Mouse (Mus musculus) heart, postnatal 0 days (tissue): ENCODE measurements around the gene Tns3. TPM values are rescaled to one million over a fixed set of nuclear protein-coding genes. Genes with fewer than 3 reads are reported as not detected.

Source experiments
- ATAC-seq: fragments of 200-750 bp; cut with Nextera tagmentation; 2 replicates; pipeline ENCODE4 v1.8.0; 2017; ENCODE audit warnings: low read depth, moderate number of reproducible peaks, moderate library complexity; ENCODE audit not compliant: insufficient read depth
- DNase-seq: peaks from one replicate; pipeline ENCODE4 v3.0.0-alpha.2; 2016; ENCODE audit warnings: low spot score
- H3K27ac ChIP-seq: fragments of 300-500 bp; sonication (generic); 2 replicates; pipeline ENCODE4 v1.5.1; 2014; ENCODE audit warnings: low read depth, mild to moderate bottlenecking
- H3K27me3 ChIP-seq: fragments of 300-500 bp; sonication (generic); 2 replicates; pipeline ENCODE4 v1.6.1; 2014; ENCODE audit warnings: low read length, mixed read lengths; ENCODE audit not compliant: control insufficient read depth, insufficient read depth
- H3K36me3 ChIP-seq: fragments of 300-500 bp; sonication (generic); replicated peaks from 2 replicates; pipeline ENCODE4 v1.6.1; 2014; ENCODE audit warnings: low read length, mixed read lengths; ENCODE audit not compliant: control insufficient read depth, insufficient read depth
- H3K4me1 ChIP-seq: fragments of 300-500 bp; sonication (generic); 2 replicates; pipeline ENCODE4 v1.6.1; 2014; ENCODE audit warnings: antibody characterized with exemption; ENCODE audit not compliant: control insufficient read depth, insufficient read depth
- H3K4me2 ChIP-seq: fragments of 300-500 bp; sonication (generic); 2 replicates; pipeline ENCODE4 v1.6.1; 2014; ENCODE audit warnings: low read depth, mild to moderate bottlenecking, low read length, moderate library complexity
- H3K4me3 ChIP-seq: fragments of 300-500 bp; sonication (generic); 2 replicates; pipeline ENCODE4 v1.5.1; 2014; ENCODE audit warnings: low read depth, low read length
- H3K9ac ChIP-seq: fragments of 300-500 bp; sonication (generic); replicated peaks from 2 replicates; pipeline ENCODE4 v1.6.1; 2014; ENCODE audit warnings: low read depth, low read length, mixed read lengths
- H3K9me3 ChIP-seq: fragments of 300-500 bp; sonication (generic); replicated peaks from 2 replicates; pipeline ENCODE4 v1.6.1; 2016; ENCODE audit warnings: low read length; ENCODE audit not compliant: control insufficient read depth
- CTCF ChIP-seq: IDR thresholded peaks from 2 replicates; pipeline ENCODE4 v1.5.1; 2016; ENCODE audit warnings: antibody characterized with exemption, control low read depth, low read depth
- EP300 ChIP-seq: IDR thresholded peaks from 2 replicates; pipeline ENCODE4 v1.6.1; 2016; ENCODE audit warnings: antibody characterized with exemption, low read depth
- WGBS: fragments of 180-500 bp; shearing (Covaris S2); extraction: QIAGEN DNeasy Blood & Tissue Kit; methylation state at CpG from one replicate; pipeline ENCODE4 v1.1.7; 2014; 5-methylcytosine and 5-hydroxymethylcytosine counted together
- polyA plus RNA-seq: library from polyadenylated mRNA; unstranded; fragments of >200 nt; fragmentation: Nextera tagmentation; extraction: Ambion mirVana; gene quantifications from 2 replicates; pipeline ENCODE4 v1.2.1, GENCODE M21; 2015
- total RNA-seq: library from RNA; depleted of rRNA; stranded (reverse); fragments of >200 nt; gene quantifications from 2 replicates; pipeline ENCODE4 v1.2.3, GENCODE M21; 2014; ENCODE audit warnings: low replicate concordance

Gene Tns3
- total and polyA plus RNA-seq, 2 experiments from 2014 or later, result 7.6 to 31.7 TPM

- no peak overlapping the region for H3K27ac ChIP-seq
- no peak for DNase-seq
- peaks cover 17% of the 10 kb centered on the region for H3K4me1 ChIP-seq
- no peak for ATAC-seq
- H3K9me3 ChIP-seq, result no peaks in the 10 kb centered on the region
- H3K9ac ChIP-seq, result no peak overlapping the region
- no peak overlapping the region for H3K4me3 ChIP-seq
- 61% methylated on average over 10 of the region's 10 CpGs for WGBS
- H3K27me3 ChIP-seq, result no peaks in the 10 kb centered on the region
- TF ChIP-seq EP300 (no peak), CTCF (no peak)
- H3K4me2 ChIP-seq, result no peak overlapping the region
- no peaks in the 10 kb centered on the region for H3K36me3 ChIP-seq
These were observed 26.6 kb downstream of the Tns3 start for GRCm38 (mm10) chr11:8637469-8638447.

DNA sequence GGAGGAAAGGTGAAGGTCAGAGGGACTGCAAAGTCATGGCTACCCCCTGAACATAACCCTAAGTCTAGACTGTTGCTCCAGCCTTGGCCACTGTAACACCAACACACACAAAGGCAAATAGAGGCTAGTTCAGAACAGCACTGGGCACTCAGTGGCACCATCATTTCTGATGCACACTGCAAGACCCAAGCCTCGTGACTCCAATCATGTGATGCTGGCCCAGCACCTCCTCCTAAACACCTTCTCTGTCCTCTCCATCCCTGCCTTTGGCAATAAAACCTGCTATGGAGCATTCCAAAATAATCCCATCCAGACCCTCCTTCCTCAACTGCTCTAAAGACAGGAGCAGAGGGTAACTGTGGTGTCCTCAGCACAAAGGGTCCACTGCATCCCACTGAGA lies 27.7 kb downstream of the Tns3 start:
- Histone ChIP-seq H3K9me3 (no peaks in the 10 kb centered on the region), H3K27me3 (no peaks in the 10 kb centered on the region), H3K9ac (no peak overlapping the region), H3K4me3 (no peak overlapping the region), H3K4me2 (no peak overlapping the region), H3K4me1 (peaks cover 17% of the 10 kb centered on the region), H3K36me3 (no peaks in the 10 kb centered on the region), H3K27ac (no peak overlapping the region)
- TF ChIP-seq CTCF (no peak), EP300 (no peak)
- no peak for DNase-seq
- 69% methylated on average over 1 of the region's 1 CpGs for WGBS
- no peak for ATAC-seq

DNA sequence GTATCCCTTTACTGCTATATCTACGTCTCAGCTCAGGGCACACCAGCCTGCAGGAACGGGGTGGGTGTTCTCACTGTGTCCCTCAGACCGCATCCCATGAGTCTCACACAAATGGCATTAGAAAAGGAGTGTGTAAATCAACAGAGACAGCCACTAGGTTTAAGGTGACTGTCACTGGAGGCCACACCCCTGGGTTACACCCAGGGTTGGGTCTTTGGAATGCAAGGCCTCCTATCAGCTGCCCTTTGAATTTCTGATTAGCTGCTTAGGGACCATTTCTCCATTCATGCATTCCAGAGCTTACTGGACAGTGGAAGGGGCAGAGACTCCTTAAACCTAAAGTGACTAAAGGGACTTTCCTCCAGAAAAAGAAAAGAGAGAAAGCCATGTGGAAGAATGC lies 28.6 kb downstream of the Tns3 start:
- Histone ChIP-seq H3K9me3 (no peaks in the 10 kb centered on the region), H3K36me3 (no peaks in the 10 kb centered on the region), H3K4me1 (peaks cover 17% of the 10 kb centered on the region), H3K27ac (no peak overlapping the region), H3K4me2 (no peak overlapping the region), H3K9ac (no peak overlapping the region), H3K4me3 (no peak overlapping the region), H3K27me3 (no peaks in the 10 kb centered on the region)
- ATAC-seq (no peak), DNase-seq (no peak)
- WGBS, result 77% methylated on average over 3 of the region's 3 CpGs
- TF ChIP-seq CTCF (no peak), EP300 (no peak)

- DNase-seq, result no peak
These were observed 29.5 kb downstream of the Tns3 start for GRCm38 (mm10) chr11:8634728-8635410.

DNA sequence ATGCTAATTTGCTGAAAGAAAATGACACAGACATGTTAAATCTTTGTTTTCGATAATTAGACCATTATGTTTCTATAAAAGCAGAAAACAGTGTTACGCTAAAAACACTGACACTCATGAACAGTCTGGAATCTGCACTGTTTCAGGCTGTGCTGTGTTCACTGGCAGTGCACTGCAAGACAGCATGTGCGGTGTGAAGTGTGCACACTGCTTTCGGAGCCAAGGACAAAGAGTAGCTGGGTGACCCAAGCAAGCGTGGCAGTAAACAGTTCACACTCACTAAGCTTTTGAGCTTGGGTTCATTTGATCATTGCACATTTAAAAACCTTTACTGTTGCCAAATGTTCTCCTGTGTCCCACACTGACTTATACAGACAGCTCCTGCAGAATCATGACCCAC lies 32.2 kb downstream of the Tns3 start:
- Histone ChIP-seq H3K4me3 (no peak overlapping the region), H3K4me2 (no peak overlapping the region), H3K27me3 (no peaks in the 10 kb centered on the region), H3K36me3 (no peaks in the 10 kb centered on the region), H3K9ac (no peak overlapping the region), H3K27ac (no peak overlapping the region), H3K9me3 (no peaks in the 10 kb centered on the region), H3K4me1 (peaks cover 14% of the 10 kb centered on the region; the same call in 1 of the 2 replicates)
- WGBS, result 71% methylated on average over 5 of the region's 5 CpGs
- ATAC-seq, result no peak
- DNase-seq, result no peak
- TF ChIP-seq CTCF, result no peak
- TF ChIP-seq EP300, result no peak

More at GRCm38 (mm10) chr11:8634728-8635410, 29.5 kb downstream of the Tns3 start:
- H3K9me3 ChIP-seq, result no peaks in the 10 kb centered on the region
- no peak for ATAC-seq
- no peak overlapping the region for H3K27ac ChIP-seq
- TF ChIP-seq CTCF (no peak), EP300 (no peak)
- peaks cover 15% of the 10 kb centered on the region for H3K4me1 ChIP-seq
- no peaks in the 10 kb centered on the region for H3K27me3 ChIP-seq
- 68% methylated on average over 7 of the region's 7 CpGs for WGBS
- no peak overlapping the region for H3K9ac ChIP-seq
- H3K36me3 ChIP-seq, result no peaks in the 10 kb centered on the region
- H3K4me2 ChIP-seq, result no peak overlapping the region
- H3K4me3 ChIP-seq, result no peak overlapping the region
